Comparison of ENCODE assay signal across 10 mouse cellular contexts in genomic region chr1:192557978-192558594, GRCm38 (mm10).
DNase-seq lines count a peak whose midpoint lies in the region; ATAC-seq and TF ChIP-seq lines count a peak whose summit lies in the region.
"Had no signal": no experiment of that assay in that cellular context is flagged by ENCODE, and none has a peak within 500 bp of the region (broad histone marks: within the 10 kb centered on the region; RNA-seq: fewer than 3 reads in every experiment).

No protein-coding gene starts in this region.

- H3K27ac ChIP-seq in left cerebral cortex, adult 2 months, result peak overlapping the region; percentile 7; the same call in 1 of the 2 replicates
- no peak overlapping the region for H3K27ac ChIP-seq in forebrain, embryonic 16.5 days (ENCODE audit: low read length)
- no peak overlapping the region for H3K27ac ChIP-seq in hindbrain, embryonic 16.5 days (ENCODE audit: low read depth, low read length)
- no peak overlapping the region for H3K27ac ChIP-seq in midbrain, postnatal 0 days (ENCODE audit: low read depth, low read length)
- H3K27ac ChIP-seq in thymus, adult 2 months (ENCODE audit: control insufficient read depth, insufficient read depth, low read length), result no peak overlapping the region

- no peak for TF ChIP-seq POLR2A in thymus, adult 2 months (IDR thresholded peaks at IDR 0.05; ENCODE audit: control insufficient read depth, extremely low read depth, insufficient read depth, low read length, poor library complexity)

- 46% methylated on average over 5 of the region's 5 CpGs for WGBS in forebrain, embryonic 16.5 days
- WGBS in hindbrain, embryonic 16.5 days, result 37% methylated on average over 5 of the region's 5 CpGs
- WGBS in midbrain, postnatal 0 days, result 39% methylated on average over 5 of the region's 5 CpGs
- WGBS in thymus, adult 2 months, result 84% methylated on average over 5 of the region's 5 CpGs

- H3K4me2 ChIP-seq in forebrain, embryonic 16.5 days (ENCODE audit: low read length), result no peak overlapping the region
- no peak overlapping the region for H3K4me2 ChIP-seq in hindbrain, embryonic 16.5 days (ENCODE audit: low read length)
- no peak overlapping the region for H3K4me2 ChIP-seq in midbrain, postnatal 0 days (ENCODE audit: low read depth, low read length, poor library complexity, severe bottlenecking)

- peak; percentile 50; the same call in 1 of the 2 replicates for ATAC-seq in forebrain, embryonic 16.5 days
- ATAC-seq in hindbrain, embryonic 16.5 days, result peak; percentile 67
- peak; percentile 54; the same call in 1 of the 2 replicates for ATAC-seq in midbrain, postnatal 0 days (ENCODE audit: low FRiP score)

- H3K36me3 ChIP-seq in forebrain, embryonic 16.5 days (ENCODE audit: control insufficient read depth, insufficient read depth), result no peaks in the 10 kb centered on the region
- no peaks in the 10 kb centered on the region for H3K36me3 ChIP-seq in hindbrain, embryonic 16.5 days (ENCODE audit: control insufficient read depth, insufficient read depth, low read length)
- no peaks in the 10 kb centered on the region for H3K36me3 ChIP-seq in midbrain, postnatal 0 days (ENCODE audit: insufficient read depth, low read length)
- no peaks in the 10 kb centered on the region for H3K36me3 ChIP-seq in thymus, adult 2 months (ENCODE audit: control insufficient read depth, insufficient read depth, low read length)
- H3K36me3 ChIP-seq: G1E had no signal

- H3K9me3 ChIP-seq in forebrain, embryonic 16.5 days (ENCODE audit: control insufficient read depth, low read length), result no peaks in the 10 kb centered on the region
- H3K9me3 ChIP-seq in hindbrain, embryonic 16.5 days (ENCODE audit: control insufficient read depth, low read length), result no peaks in the 10 kb centered on the region
- H3K9me3 ChIP-seq in midbrain, postnatal 0 days (ENCODE audit: low read length), result no peaks in the 10 kb centered on the region

- intact Hi-C loops in left cerebral cortex, adult 2 months (cut with DNase I), result loop anchor here (2.0 kb wide), 1 partner anchor 29 kb away; no protein-coding TSS in a partner anchor
- intact Hi-C loops in left cerebral cortex, postnatal 10 days (cut with DNase I), result no loop called here

- no peaks in the 10 kb centered on the region for H3K27me3 ChIP-seq in forebrain, embryonic 16.5 days (replicated peaks; ENCODE audit: control insufficient read depth, insufficient read depth, low read length)
- H3K27me3 ChIP-seq in hindbrain, embryonic 16.5 days (replicated peaks; ENCODE audit: control insufficient read depth, insufficient read depth, low read length), result no peaks in the 10 kb centered on the region
- H3K27me3 ChIP-seq in midbrain, postnatal 0 days (ENCODE audit: insufficient read depth, low read length), result no peaks in the 10 kb centered on the region
- H3K27me3 ChIP-seq in thymus, adult 2 months (ENCODE audit: control insufficient read depth, insufficient read depth, low read length), result no peaks in the 10 kb centered on the region

- no peak overlapping the region for H3K4me3 ChIP-seq in left cerebral cortex, adult 2 months
- H3K4me3 ChIP-seq in forebrain, embryonic 16.5 days (replicated peaks; ENCODE audit: low read length), result no peak overlapping the region
- H3K4me3 ChIP-seq in hindbrain, embryonic 16.5 days (ENCODE audit: low read length), result no peak overlapping the region
- H3K4me3 ChIP-seq in midbrain, postnatal 0 days (ENCODE audit: low read depth, low read length), result no peak overlapping the region
- H3K4me3 ChIP-seq in thymus, adult 2 months (ENCODE audit: control insufficient read depth, insufficient read depth, low read length), result no peak overlapping the region

- no peak for TF ChIP-seq CTCF in left cerebral cortex, adult 2 months (IDR thresholded peaks at IDR 0.05)
- no peak for TF ChIP-seq CTCF in midbrain, postnatal 0 days (IDR thresholded peaks at IDR 0.05)
- no peak for TF ChIP-seq CTCF in thymus, adult 2 months (IDR thresholded peaks at IDR 0.05; ENCODE audit: borderline replicate concordance, control insufficient read depth, extremely low read depth, insufficient read depth, low read length, poor library complexity)

- peak in 1 of 2 experiments; percentile 39 for DNase-seq in left cerebral cortex, adult 2 months (ENCODE audit: extremely low spot score in 1 of 2, low spot score in 2 of 2)
- DNase-seq in left cerebral cortex, postnatal 10 days (ENCODE audit: extremely low spot score in 1 of 2, low spot score in 2 of 2), result no peak
- DNase-seq in midbrain, postnatal 0 days (ENCODE audit: low spot score), result peak; percentile 73
- DNase-seq in thymus, adult 2 months, result no peak
- no peak for DNase-seq in lung, postnatal 10 days
- DNase-seq in cerebellum, postnatal 36 days, result no peak
- DNase-seq: adrenal gland, adult 2 months had no signal

- 0 out of 2 replicates have a peak, but pooled peaks cover 3% of the 10 kb centered on the region for H3K4me1 ChIP-seq in forebrain, embryonic 16.5 days (replicated peaks; ENCODE audit: control insufficient read depth, insufficient read depth, low read length)
- no peaks in the 10 kb centered on the region for H3K4me1 ChIP-seq in hindbrain, embryonic 16.5 days (ENCODE audit: control insufficient read depth, insufficient read depth, low read depth, low read length)
- 0 out of 2 replicates have a peak, but pooled peaks cover 3% of the 10 kb centered on the region for H3K4me1 ChIP-seq in midbrain, postnatal 0 days (ENCODE audit: insufficient read depth, low read length)
- no peaks in the 10 kb centered on the region for H3K4me1 ChIP-seq in thymus, adult 2 months (replicated peaks; ENCODE audit: control insufficient read depth, insufficient read depth, low read length)

- H3K9ac ChIP-seq in forebrain, embryonic 16.5 days (replicated peaks; ENCODE audit: low read depth, low read length), result no peak overlapping the region
- H3K9ac ChIP-seq in hindbrain, embryonic 16.5 days (ENCODE audit: low read depth, low read length), result no peak overlapping the region
- no peak overlapping the region for H3K9ac ChIP-seq in midbrain, postnatal 0 days (replicated peaks; ENCODE audit: low read length, poor library complexity, severe bottlenecking)
